Mouse (Mus musculus): ENCODE data around the gene Gm10972.
"Not testable (repeated sequence)": the region's sequence is repeated elsewhere in the genome, so short reads cannot be mapped to it uniquely, and the experiment has no call there.

- TF ChIP-seq CTCF (conservative IDR thresholded peaks at IDR 0.05; ENCODE audit: low read length); POU5F1 (IDR thresholded peaks at IDR 0.05; ENCODE audit: borderline replicate concordance, low read length); NANOG (IDR thresholded peaks at IDR 0.05; ENCODE audit: borderline replicate concordance, low read length): not testable (repeated sequence)
Measured at GRCm38 (mm10) chr3:94680032-94680431, 37.1 kb downstream of the Gm10972 start.

Data from E14TG2a.4 (cell line).